9 mouse cellular contexts compared by ENCODE assay signal in the genomic region with DNA sequence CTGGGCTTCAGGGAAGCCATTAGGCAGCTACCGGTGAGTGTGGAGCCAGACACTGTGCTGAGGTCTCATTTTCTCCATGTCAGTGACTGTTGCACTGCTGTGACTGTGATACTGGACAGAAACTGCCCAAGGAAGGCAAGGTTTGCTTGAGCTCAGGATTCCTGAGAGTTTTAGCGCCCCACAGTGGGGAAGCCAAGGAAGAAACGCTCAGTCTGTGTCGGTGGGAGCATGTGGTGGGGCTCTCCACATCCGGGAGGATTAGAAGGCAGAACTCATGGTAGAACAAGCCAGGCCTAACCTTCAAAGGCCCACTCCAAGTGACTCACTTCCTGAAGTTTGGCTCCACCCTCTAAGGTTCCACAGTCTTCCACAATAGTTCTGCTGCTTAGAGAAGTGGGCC. TPM values are rescaled to one million over a fixed set of nuclear protein-coding genes. Genes with fewer than 3 reads are reported as not detected.
DNase-seq lines count a peak whose midpoint lies in the region; ATAC-seq and TF ChIP-seq lines count a peak whose summit lies in the region.
"Had no signal": no experiment of that assay in that cellular context is flagged by ENCODE, and none has a peak within 500 bp of the region (broad histone marks: within the 10 kb centered on the region; RNA-seq: fewer than 3 reads in every experiment).

No protein-coding gene starts in this region.

- H3K27ac ChIP-seq in heart, embryonic 12.5 days (ENCODE audit: poor library complexity, severe bottlenecking), result no peak overlapping the region
- H3K27ac ChIP-seq in forebrain, embryonic 16.5 days (ENCODE audit: low read length), result no peak overlapping the region
- H3K27ac ChIP-seq: hindbrain, embryonic 15.5 days had no signal

- no peaks in the 10 kb centered on the region for H3K9me3 ChIP-seq in heart, embryonic 12.5 days (replicated peaks)
- H3K9me3 ChIP-seq in forebrain, embryonic 16.5 days (ENCODE audit: control insufficient read depth, low read length), result no peaks in the 10 kb centered on the region
- H3K9me3 ChIP-seq: hindbrain, embryonic 15.5 days had no signal

- TF ChIP-seq CTCF in C2C12 (IDR thresholded peaks at IDR 0.05; ENCODE audit: control insufficient read depth, insufficient read depth, insufficient read length), result no peak

- H3K4me2 ChIP-seq in heart, embryonic 12.5 days, result no peak overlapping the region
- no peak overlapping the region for H3K4me2 ChIP-seq in forebrain, embryonic 16.5 days (ENCODE audit: low read length)
- H3K4me2 ChIP-seq: hindbrain, embryonic 15.5 days had no signal

- no peak overlapping the region for H3K4me3 ChIP-seq in heart, embryonic 12.5 days
- H3K4me3 ChIP-seq in C2C12 (ENCODE audit: insufficient read depth, poor library complexity, severe bottlenecking), result no peak overlapping the region
- no peak overlapping the region for H3K4me3 ChIP-seq in forebrain, embryonic 16.5 days (replicated peaks; ENCODE audit: low read length)
- H3K4me3 ChIP-seq: hindbrain, embryonic 15.5 days had no signal

- peak; percentile 62 to 72 for DNase-seq in heart, postnatal 10 days
- DNase-seq in c-Kit-positive CD71-negative TER-119-negative erythroid progenitor cells, embryonic 14.5 days (ENCODE audit: low read depth), result peak; percentile 10
- DNase-seq in kidney, postnatal 36 days, result peak; percentile 68 to 84
- DNase-seq in naive thymus-derived CD4-positive, alpha-beta T cell, adult 2 months (ENCODE audit: low read depth), result peak; percentile 32
- no peak for DNase-seq in urinary bladder, postnatal 25 days (ENCODE audit: low spot score)

- no peaks in the 10 kb centered on the region for H3K36me3 ChIP-seq in heart, embryonic 12.5 days
- H3K36me3 ChIP-seq in C2C12 (ENCODE audit: control insufficient read depth, insufficient read depth), result no peaks in the 10 kb centered on the region
- no peaks in the 10 kb centered on the region for H3K36me3 ChIP-seq in forebrain, embryonic 16.5 days (ENCODE audit: control insufficient read depth, insufficient read depth)
- H3K36me3 ChIP-seq: hindbrain, embryonic 15.5 days had no signal

- no peaks in the 10 kb centered on the region for H3K4me1 ChIP-seq in heart, embryonic 12.5 days (replicated peaks)
- peaks cover 17% of the 10 kb centered on the region for H3K4me1 ChIP-seq in forebrain, embryonic 16.5 days (replicated peaks; ENCODE audit: control insufficient read depth, insufficient read depth, low read length)

- H3ac ChIP-seq in C2C12 (ENCODE audit: control insufficient read depth, insufficient read length, low read depth), result no peak overlapping the region

- no peak overlapping the region for H3K9ac ChIP-seq in heart, embryonic 12.5 days
- no peak overlapping the region for H3K9ac ChIP-seq in forebrain, embryonic 16.5 days (replicated peaks; ENCODE audit: low read depth, low read length)
- H3K9ac ChIP-seq: hindbrain, embryonic 15.5 days had no signal

- no peaks in the 10 kb centered on the region for H3K79me3 ChIP-seq in C2C12 (ENCODE audit: low read depth)

- no peak for ATAC-seq in heart, embryonic 12.5 days (ENCODE audit: insufficient number of reproducible peaks, low FRiP score)
- ATAC-seq in forebrain, embryonic 16.5 days, result peak; percentile 40; the same call in 1 of the 2 replicates

- WGBS in heart, embryonic 12.5 days, result 30% methylated on average over 5 of the region's 5 CpGs
- WGBS in forebrain, embryonic 16.5 days, result 33% methylated on average over 5 of the region's 5 CpGs

- intact Hi-C loops in heart, postnatal 10 days (cut with DNase I), result no loop called here

- H3K27me3 ChIP-seq in heart, embryonic 12.5 days (replicated peaks), result no peaks in the 10 kb centered on the region
- no peaks in the 10 kb centered on the region for H3K27me3 ChIP-seq in C2C12 (ENCODE audit: control insufficient read depth, insufficient read depth, insufficient read length)
- no peaks in the 10 kb centered on the region for H3K27me3 ChIP-seq in forebrain, embryonic 16.5 days (replicated peaks; ENCODE audit: control insufficient read depth, insufficient read depth, low read length)
- H3K27me3 ChIP-seq: hindbrain, embryonic 15.5 days had no signal

- H3K79me2 ChIP-seq in C2C12 (ENCODE audit: control insufficient read depth, insufficient read depth), result no peaks in the 10 kb centered on the region

TF ChIP-seq in C2C12, 6 proteins besides CTCF, POLR2A, EP300 and RAD21:
- TF ChIP-seq CEBPB (IDR thresholded peaks at IDR 0.05; ENCODE audit: low read depth) (no peak), FOSL1 (IDR thresholded peaks at IDR 0.05; ENCODE audit: insufficient read depth, low read length, poor library complexity, severe bottlenecking) (peak; percentile 2)

RNA-seq across cellular contexts. Expression of gene Sc5d, which starts 55.6 kb away (rescaled TPM):
- total RNA-seq in heart, postnatal 10 days (2021), result 10 to 100 TPM; 13.1 to 13.9 TPM
- polyA plus RNA-seq in heart, embryonic 12.5 days (2016; fragmentation: Nextera tagmentation; extraction: Ambion mirVana), result 42.7 and 43.3 TPM in 2 replicates
- 17.1 TPM for polyA plus RNA-seq in C2C12 (2012; fragmentation: generic; extraction: Trizol)
- 76.8 and 79.8 TPM in 2 replicates for polyA plus RNA-seq in forebrain, embryonic 16.5 days (2015; fragmentation: Nextera tagmentation; extraction: Ambion mirVana)
